Mouse (Mus musculus) MEL-GATA-1-ER (cell line): Measurements from ENCODE around the gene Slc36a3.

ENCODE experiments used
- DNase-seq: peaks from one replicate; pipeline ENCODE4 v3.0.0-alpha.2; 2012; ENCODE audit warnings: low read depth; ENCODE audit errors: extremely low read depth

Slc36a3 gene

DNA sequence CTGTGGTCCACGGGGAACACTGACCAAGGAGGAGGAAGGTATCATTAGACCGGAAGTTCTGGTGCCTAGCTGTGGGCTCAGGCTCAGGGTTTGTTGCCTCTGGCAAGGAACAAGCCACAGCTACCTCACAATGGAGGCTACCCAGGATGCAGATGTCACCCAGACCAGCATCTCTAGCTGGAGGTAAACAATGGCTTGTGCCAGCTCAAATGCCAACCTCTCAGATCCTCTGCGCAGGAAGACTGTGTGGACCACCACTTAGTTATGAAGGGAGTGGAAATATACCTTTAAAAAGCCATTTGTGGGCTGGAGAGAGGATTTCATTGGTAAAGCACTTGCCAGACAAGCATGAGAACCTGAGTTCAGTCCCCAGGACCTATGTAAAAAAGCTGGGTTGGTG is at the start of gene Slc36a3:
Gene Slc36a3 (minus strand): TSS at position 101 of the 400 bp plus-strand sequence.
- DNase-seq: no peak

DNA sequence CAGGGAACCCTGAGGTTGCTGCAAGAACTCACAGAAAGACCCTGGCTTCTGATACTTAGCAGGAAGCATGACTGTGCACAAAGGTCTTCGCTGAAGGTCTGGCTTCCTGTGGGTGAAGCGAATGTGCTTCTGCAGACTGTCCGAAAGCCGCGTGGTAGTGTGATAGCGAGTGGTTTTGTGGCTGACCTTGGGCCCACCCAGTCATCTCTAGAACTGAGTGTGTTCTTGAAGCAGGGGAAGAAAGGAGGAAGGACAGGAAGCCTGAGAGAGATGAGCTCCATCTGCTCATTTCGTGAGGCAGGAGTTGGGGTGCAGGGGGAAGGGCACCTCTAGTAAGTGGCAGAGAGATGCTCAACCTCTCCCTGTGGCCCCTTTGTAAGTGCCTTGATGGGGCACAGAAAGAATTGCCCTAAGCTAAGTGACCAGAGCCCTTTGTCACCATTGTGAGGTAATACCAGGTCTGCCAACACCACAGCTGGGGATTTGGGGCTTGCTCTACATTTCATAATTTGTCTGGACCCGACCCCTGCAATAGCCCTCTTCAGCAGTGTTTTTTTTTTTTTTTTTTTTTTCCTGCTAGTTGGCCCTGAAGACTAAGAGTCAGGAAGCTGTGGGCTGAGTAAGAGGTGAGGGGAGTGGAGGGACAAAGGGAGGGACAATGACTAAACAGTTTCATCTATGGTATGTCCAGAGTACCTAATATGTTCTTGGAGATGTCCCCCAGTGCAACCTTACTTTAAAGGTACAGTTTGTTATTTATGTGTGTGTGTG is 46.4 kb upstream of the Slc36a3 start:
- DNase-seq: peak; percentile 32

DNA sequence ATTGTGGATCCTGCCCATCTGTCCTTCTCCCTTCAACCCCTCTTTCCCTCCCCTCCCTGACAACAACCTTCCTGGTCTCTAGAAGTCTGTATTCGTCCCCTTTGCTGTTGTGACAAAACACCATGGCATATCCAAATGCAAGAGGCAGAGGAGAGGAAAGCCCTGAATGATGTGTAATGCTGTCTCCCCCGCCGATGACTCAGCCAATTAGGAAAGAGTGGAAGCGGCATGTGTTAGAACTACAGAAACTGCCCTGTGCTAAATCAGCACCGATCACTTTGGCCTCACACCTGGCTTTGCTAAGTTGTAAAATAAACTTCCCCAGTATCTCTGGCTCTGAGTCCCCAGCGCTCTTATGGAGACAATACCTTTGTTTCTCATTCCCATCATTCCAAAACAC is 45.6 kb upstream of the Slc36a3 start:
- no peak for DNase-seq

DNA sequence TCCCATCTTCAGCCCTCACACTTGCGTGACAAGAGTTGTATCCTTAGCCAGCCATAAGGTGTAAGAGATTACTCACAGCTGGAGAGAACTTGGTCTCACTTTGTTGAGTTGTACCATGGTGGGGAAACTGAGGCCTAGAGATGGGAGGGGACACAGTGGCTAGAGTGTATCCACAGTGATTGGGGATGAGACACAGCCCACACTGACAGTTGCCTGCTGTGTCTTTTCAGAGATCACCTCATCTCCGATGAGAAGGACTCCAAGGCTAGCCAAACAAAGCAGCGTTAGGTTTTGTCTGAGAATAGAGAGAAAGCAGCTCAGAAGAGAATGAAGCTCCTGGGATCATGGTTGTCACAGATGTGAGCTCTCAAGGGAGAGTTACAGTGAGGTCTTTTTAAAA is 38.7 kb upstream of the Slc36a3 start:
- no peak for DNase-seq

DNA sequence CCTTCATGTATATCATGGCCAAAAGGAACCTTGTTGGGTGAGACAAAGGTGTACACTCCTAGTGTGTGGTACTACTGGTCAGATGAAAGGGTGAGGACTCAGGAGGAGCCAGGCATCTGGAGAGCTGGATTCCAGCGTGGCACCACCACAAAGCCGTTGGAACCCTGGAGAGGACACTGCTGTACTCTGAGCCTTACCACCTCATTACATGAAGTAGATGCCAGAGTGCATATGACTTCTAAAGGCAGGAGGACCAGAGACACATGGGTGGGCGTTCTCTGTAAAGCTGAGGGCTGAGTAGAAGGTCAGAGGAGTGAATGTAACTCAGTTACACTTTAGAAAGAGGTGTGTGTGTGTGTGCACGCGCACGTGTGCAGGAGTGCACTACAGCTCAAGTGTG is 36.3 kb upstream of the Slc36a3 start:
- no peak for DNase-seq

DNA sequence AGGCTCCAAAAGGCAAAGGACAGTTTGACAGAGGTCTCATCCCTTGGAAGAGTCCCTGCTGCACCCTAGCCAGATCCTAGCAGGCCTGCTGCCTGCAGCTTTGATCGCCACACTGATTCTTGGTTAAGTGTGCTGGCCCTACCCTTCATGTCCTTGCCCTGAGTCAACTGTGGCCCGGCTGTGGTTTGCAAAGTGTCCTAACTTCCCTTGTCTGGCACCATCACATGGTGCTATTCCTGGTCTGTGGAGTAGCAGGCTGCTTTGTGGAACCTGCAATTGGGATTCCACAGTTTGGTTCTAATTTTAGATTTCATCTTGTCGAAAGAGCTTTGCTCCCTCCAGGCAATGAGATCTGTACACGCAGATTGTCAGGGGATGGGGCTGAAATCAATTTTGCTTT is 35.8 kb upstream of the Slc36a3 start:
- DNase-seq: no peak

DNA sequence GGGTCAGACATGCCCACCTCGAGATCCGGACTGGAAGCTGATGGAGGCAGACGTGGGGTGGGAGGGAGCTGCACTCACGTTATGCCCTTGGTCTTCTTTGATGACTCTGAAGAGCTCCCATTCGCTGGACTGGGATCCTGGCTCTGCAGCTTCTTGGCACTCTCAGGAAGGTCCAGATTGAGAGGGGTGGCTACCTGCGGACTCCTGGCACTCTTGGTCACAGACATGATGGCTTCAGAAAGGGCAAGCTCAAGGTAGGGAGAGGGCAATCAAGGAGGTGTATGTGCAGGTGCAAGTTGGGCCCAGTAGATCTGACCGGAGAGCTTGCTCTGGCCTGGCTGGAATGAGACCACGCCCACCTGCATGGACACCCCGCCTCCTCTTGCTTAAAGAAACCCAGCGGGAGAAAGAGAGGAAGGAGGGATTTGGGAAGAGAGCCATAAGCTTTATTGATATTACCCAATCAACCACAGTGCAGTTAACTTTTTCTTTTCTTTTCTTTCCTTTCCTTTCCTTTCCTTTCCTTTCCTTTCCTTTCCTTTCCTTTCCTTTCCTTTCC is 33.3 kb upstream of the Slc36a3 start, which contains the start of gene Slc36a2:
Gene Slc36a2 (minus strand): TSS at position 345 of the 559 bp plus-strand sequence.
- no peak for DNase-seq

DNA sequence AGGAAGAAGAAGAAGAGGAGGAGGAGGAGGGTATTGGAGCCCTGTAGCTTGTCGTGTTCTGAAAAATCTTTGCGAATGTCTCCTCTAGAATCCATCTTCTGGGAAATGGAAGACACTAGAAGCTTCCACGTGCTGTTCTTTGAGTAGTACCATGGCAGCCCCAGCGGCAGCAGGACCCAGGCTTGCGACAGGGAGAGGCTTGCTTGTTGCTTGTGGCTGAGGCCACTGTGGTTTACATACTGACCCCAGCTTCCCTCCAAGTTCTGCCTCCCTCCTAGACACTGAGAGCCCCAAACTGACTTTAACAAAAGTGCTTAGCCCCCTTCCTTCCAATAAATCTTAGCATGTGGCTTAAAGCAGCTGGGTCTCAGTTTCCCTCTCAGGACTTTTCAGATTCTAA is 32.7 kb upstream of the Slc36a3 start:
- DNase-seq: no peak

DNA sequence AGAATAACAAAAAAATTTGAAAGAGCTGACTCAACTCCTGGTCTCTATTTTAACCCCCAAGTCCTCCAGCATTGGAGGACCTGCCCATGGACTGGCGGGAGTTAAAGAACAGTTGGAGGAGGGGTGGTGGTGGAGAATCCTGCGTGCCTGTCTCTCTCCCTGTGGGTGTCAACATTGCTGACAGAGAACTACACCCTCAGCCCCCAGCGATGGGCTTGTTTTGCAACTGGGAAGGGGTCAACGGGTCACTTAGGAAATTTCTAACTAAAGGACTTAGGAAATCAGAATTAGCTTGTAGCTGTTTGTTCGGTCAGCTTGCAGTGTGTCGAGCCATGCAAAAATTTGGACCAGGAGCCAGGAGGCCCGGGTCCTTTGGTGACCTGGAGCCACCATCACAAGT is 31.6 kb upstream of the Slc36a3 start:
- no peak for DNase-seq

DNA sequence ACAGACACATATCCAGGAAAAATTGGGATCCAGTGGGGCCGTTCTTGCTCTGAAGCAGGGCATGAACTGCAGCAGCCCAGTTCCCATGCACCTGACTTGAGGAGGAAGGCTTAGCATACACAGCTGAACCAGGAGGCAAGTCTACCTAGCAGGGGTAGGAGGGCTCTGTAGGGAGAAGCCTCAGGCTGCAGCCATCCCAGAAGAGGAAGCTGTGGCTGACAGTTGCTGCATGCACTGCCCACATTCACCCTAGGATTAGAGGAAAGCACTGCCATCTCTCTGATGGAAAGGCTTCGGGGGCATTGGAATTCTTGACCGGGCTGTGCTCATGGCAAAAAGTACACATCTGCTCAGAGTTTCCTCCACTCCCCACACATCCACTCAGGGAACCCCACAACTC is 28.3 kb upstream of the Slc36a3 start:
- DNase-seq: no peak

DNA sequence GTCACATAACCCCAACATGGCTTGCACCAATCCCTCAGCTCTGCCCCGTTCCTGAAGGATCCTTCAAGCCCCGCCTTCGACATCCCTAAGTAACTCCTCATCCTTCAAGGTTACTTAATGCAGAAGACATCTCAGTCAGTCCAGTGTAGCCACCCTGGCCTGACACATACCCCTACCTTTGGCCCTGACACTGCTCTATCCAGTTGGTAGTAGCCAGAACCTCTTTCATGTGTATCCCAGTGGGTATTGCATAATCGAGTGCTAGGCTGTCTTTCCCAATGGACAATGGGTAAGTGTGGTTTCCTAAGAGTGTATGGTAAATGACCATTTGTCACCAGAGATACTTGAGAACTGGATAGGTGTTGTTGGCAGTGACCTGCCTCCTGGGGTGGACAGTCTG is 27.3 kb upstream of the Slc36a3 start:
- no peak for DNase-seq

DNA sequence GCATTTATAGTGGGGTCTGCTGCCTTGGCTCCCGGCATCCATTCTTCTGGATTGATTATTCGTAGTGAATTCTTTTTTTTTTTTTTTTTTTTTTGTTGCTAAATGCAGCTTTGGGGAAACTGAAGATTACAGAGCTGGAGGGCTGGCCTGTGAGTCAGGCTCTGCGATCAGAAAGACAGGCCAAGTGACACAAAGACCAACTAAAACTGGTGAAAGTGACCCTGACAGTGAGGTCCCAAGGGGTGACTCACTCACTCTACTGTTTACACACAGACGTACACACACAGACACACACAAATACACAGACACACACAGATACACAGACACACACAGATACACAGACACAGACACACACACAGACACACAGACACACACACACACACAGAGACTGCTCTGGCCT is 19.0 kb upstream of the Slc36a3 start:
- no peak for DNase-seq

DNA sequence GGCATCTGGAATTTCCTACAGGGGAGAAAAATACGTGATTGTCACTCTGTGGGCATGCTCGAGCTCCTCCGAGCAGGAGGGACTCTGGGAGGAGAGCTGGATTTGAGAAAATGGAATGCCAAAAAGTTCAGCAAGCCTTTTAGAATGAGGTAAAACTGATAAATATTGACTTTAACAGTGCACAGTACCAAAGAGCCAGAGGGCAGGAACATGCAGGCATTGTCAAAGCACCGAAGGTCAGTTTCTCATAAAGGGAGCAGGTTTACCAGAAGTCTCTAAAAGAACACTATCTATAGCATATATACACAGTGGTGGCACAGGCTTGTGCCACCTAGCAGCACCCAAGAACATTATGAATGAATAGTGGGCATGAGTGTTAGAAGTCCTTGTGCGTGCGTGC is 17.4 kb upstream of the Slc36a3 start:
- no peak for DNase-seq

DNA sequence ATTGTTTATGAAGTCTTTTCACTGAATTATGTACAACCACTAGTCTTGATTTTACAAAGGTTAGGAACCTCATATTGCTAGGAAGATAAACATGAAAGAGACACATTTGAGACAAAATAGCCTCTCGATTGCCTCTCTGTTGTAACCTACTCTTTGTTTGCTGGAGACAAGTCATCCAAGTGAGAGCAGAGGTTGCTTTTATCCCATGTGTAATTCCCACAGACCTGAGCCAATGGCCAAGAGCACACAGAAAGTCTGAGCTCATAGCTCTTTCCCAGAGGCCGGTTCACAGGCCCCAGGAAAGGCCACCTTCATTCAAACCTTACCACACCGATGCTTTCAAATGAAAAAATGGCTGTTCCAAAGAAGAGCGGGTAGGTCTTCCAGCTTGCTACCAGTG is 17.0 kb upstream of the Slc36a3 start:
- no peak for DNase-seq

DNA sequence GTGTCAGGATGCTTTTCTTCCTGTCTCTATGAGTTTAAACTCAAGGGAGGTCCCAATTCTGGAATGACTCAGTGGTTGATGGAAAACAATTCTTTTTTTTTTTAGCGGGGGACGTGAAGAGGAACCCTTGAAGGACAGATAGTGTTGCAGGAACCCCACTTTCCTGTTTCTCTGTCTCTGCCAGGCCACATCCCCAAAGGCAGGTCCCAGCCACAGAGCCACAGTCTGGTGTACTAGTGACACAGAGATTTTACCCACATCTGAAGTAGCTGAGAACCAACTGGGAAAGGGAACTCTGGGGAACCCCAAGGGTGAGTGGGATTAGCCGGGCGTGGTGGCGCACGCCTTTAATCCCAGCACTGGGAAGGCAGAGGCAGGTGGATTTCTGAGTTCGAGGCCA is 14.2 kb upstream of the Slc36a3 start:
- DNase-seq: no peak

DNA sequence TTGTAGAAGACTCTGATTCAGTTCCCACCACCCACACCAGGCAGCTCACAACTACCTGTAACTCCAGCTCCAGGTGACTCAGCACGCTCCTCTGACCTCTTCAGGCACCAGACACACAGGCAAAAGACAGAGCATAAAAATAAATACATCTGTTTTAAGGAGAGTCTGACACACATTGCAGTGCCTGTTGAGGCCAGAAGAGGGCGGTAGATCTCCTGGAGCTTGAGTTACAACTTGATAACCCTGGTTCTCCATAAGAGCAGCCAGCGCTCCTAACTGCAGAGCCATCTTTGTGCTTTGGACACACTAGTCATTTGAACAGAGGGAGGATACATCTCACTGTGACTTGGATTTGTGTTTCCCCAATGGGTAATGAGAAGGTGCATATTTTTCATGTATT is 13.2 kb upstream of the Slc36a3 start:
- DNase-seq: peak; percentile 64

DNA sequence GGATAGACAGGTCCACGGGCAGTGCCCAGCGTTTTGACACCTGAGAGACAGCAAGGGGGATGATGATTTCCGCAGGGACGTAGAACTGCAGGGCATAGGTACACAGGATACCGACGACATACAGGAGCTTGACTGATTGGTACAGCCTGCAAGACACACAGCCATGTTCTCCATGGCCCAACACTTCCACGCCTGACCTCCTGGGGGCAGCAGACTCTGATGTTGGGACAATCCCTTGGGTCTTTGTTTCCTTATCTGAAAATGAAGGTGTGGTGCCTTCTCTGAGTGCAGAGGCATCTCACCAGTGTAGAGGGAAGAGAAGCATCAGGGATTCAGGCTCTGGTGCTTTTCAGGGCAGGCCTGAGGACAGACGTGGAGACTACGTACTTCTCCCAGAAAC is 11.2 kb upstream of the Slc36a3 start:
- peak; percentile 66 for DNase-seq

DNA sequence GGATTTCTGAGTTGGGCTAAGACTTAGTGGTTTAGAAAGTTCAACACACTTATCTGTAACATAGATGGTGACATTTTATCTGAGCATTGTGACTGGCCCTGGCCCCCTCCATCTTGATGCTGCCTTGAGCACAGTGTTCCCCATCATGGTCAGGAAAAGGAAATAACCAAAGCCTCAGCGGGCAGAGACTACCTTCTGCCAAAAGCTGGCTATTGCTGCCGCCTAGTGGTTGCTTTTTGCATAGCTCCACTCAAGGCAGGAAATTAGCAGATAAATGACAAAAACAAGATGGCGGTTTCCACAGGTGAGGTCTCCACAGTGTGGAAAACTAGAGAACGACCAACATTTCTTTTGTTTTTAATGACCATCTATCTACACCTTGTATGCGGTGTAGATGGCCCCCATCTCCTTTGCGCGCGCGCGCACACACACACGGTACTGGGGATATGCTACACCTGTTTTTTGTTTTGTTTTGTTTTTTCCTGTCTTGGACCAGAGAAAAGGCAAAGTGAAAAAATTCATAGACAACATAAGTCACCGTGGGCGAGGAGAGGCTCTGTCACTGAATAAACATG is 7.4 kb upstream of the Slc36a3 start:
- peak; percentile 69 for DNase-seq

DNA sequence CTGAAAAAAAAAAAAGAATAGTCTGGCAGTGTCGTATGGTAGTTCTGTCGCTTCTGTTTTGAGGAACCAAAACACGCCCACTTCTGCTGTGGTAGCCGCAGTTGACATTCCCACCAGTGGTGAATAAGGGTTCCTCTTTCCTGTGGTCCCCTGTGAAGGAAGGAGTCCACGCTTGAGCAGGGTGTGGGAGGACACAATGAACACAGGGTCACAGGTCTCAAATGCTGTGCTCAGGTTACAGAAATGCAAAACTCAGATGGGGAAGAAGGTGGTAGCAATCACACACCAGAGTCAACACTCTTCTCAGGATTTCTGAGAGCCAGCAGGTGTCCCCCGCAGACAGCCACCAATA is 3.5 kb upstream of the Slc36a3 start:
- peak; percentile 87 for DNase-seq

DNA sequence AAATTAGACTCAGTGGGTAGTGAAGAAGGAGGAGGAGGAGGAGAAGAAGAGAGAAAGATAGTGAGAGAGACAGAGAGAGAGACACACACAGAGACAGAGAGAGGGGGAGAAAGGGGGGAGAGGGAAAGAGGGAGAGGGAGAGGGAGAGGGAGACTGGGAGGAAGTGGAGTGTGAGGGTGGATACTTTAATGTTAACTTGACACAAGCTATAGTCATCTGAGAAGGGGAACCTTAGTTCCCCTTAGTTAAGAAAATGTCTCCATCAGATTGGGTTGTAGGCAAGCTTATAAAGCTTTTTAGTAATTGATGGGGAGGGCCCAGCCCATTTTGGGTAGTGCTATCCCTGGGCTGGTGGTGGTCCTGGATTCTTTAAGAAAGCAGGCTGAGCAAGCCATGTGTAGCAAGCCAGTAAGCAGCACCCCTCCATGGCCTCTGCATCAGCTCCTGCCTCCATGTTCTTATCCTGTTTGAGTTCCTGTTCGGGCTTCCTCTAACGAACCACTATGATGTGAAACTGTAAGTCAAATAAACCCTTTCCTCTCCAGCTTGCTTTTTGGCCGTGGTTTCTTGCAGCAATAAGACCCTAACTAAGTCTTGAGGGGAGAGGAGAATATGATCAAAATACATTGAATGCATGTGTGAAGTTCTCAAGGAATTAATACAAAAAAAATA is 3.0 kb upstream of the Slc36a3 start:
- DNase-seq: peak; percentile 51

DNA sequence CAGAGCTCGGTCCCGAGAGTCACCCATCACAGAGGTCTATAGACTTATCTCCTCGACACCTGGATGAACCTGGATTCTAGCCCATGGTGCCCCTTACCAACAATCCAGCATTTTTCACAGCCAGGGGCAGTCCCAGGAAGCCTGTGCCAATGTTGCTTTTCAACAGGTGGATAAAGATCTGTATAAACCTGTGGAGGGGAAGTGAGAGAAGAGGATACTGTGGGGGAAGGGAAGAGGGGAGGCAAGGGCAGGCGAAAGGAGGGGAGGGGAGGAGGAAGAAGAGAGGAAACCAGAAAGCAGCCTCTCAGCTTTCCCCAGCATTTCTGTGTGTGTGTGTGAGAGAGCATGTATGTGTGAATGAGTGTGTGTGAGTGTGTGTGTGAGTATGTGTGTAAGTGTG is 3.0 kb downstream of the Slc36a3 start:
- no peak for DNase-seq

DNA sequence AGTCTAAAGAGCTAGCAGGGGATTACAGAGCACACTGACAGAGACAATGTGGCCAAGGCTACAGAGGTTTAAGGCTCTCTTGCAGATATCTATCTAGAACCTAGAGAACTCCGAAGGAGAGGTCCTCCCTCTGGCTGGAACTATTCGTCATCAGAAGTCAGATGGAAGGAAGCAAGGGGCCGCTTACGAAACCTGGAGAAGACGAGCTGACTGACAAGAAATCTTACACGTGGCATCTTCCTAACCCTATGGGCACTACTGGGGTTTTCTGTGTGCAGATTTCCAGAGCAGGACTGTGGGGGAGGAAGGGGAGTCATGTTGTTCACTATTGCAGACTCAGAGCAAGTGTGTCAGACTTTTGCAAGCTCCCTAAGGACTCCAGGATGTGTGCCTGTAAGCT is 4.1 kb downstream of the Slc36a3 start:
- no peak for DNase-seq

DNA sequence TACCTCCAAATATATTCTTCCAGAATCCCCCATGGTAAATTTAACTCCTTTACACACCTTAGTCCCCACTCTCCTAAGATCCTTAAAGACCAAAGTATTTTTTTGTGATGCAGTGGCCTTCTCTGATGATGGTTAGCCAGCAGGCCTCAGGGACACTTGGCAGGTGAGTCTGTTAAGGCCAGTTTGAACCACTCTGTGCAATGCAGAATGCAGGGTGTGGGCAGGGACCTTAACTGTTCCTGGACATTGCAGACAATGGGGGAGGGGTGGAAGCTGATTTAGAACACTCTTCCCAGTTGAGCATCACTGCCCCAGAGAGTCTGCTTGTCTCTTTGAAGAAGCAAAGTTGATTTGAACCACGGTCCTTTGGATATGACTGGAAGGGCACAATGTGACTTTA is 4.7 kb downstream of the Slc36a3 start:
- DNase-seq: no peak
